Mouse (Mus musculus): ENCODE results near the gene Gm5244. TPM values are rescaled to one million over a fixed set of nuclear protein-coding genes. Genes with fewer than 3 reads are reported as not detected.

The Gm5244 gene
- polyA plus RNA-seq, 1 experiment: 12.2 TPM

- Histone ChIP-seq H3K9ac (ENCODE audit: low read depth, poor library complexity, severe bottlenecking) (no peak overlapping the region), H3K4me1 (ENCODE audit: control insufficient read depth, insufficient read depth, low read length) (no peaks in the 10 kb centered on the region), H3K36me3 (ENCODE audit: control insufficient read depth, insufficient read depth, low read length, poor library complexity, severe bottlenecking) (no peaks in the 10 kb centered on the region), H3K27ac (ENCODE audit: insufficient read depth, low read length) (no peak overlapping the region), H3K4me3 (ENCODE audit: low read depth, low read length) (no peak overlapping the region), H3K27me3 (ENCODE audit: control insufficient read depth, insufficient read depth, low read length, poor library complexity, severe bottlenecking) (no peaks in the 10 kb centered on the region), H3K9me3 (replicated peaks; ENCODE audit: control insufficient read depth, insufficient read depth, low read length, poor library complexity, severe bottlenecking) (no peaks in the 10 kb centered on the region)
- TF ChIP-seq POLR2A (IDR thresholded peaks at IDR 0.05; ENCODE audit: insufficient read depth, low read length): no peak
- TF ChIP-seq EP300 (IDR thresholded peaks at IDR 0.05; ENCODE audit: insufficient read depth, low read depth, low read length): no peak
- no peak for TF ChIP-seq CTCF (IDR thresholded peaks at IDR 0.05; ENCODE audit: low read depth, low read length)
Measured at GRCm38 (mm10) chr19:12802830-12803229, 43.7 kb upstream of the Gm5244 start.

- Histone ChIP-seq H3K4me3 (ENCODE audit: low read depth, low read length) (no peak overlapping the region), H3K9me3 (replicated peaks; ENCODE audit: control insufficient read depth, insufficient read depth, low read length, poor library complexity, severe bottlenecking) (no peaks in the 10 kb centered on the region), H3K27me3 (ENCODE audit: control insufficient read depth, insufficient read depth, low read length, poor library complexity, severe bottlenecking) (no peaks in the 10 kb centered on the region), H3K36me3 (ENCODE audit: control insufficient read depth, insufficient read depth, low read length, poor library complexity, severe bottlenecking) (no peaks in the 10 kb centered on the region), H3K9ac (ENCODE audit: low read depth, poor library complexity, severe bottlenecking) (no peak overlapping the region), H3K27ac (ENCODE audit: insufficient read depth, low read length) (no peak overlapping the region), H3K4me1 (ENCODE audit: control insufficient read depth, insufficient read depth, low read length) (no peaks in the 10 kb centered on the region)
- no peak for TF ChIP-seq EP300 (IDR thresholded peaks at IDR 0.05; ENCODE audit: insufficient read depth, low read depth, low read length)
- TF ChIP-seq POLR2A (IDR thresholded peaks at IDR 0.05; ENCODE audit: insufficient read depth, low read length): no peak
- TF ChIP-seq CTCF (IDR thresholded peaks at IDR 0.05; ENCODE audit: low read depth, low read length): no peak
Measured at GRCm38 (mm10) chr19:12804237-12804636, 42.2 kb upstream of the Gm5244 start.

- no peak overlapping the region for H3K9ac ChIP-seq (ENCODE audit: low read depth, poor library complexity, severe bottlenecking)
- TF ChIP-seq EP300 (IDR thresholded peaks at IDR 0.05; ENCODE audit: insufficient read depth, low read depth, low read length) (no peak), POLR2A (IDR thresholded peaks at IDR 0.05; ENCODE audit: insufficient read depth, low read length) (no peak), CTCF (IDR thresholded peaks at IDR 0.05; ENCODE audit: low read depth, low read length) (no peak)
- no peak overlapping the region for H3K4me3 ChIP-seq (ENCODE audit: low read depth, low read length)
- no peak overlapping the region for H3K27ac ChIP-seq (ENCODE audit: insufficient read depth, low read length)
- H3K27me3 ChIP-seq (ENCODE audit: control insufficient read depth, insufficient read depth, low read length, poor library complexity, severe bottlenecking): no peaks in the 10 kb centered on the region
- H3K36me3 ChIP-seq (ENCODE audit: control insufficient read depth, insufficient read depth, low read length, poor library complexity, severe bottlenecking): no peaks in the 10 kb centered on the region
- H3K9me3 ChIP-seq (replicated peaks; ENCODE audit: control insufficient read depth, insufficient read depth, low read length, poor library complexity, severe bottlenecking): no peaks in the 10 kb centered on the region
- H3K4me1 ChIP-seq (ENCODE audit: control insufficient read depth, insufficient read depth, low read length): no peaks in the 10 kb centered on the region
Measured at GRCm38 (mm10) chr19:12805730-12806129, 40.8 kb upstream of the Gm5244 start.

GRCm38 (mm10) chr19:12806214-12806613, 40.3 kb upstream of the Gm5244 start:
- H3K4me3 ChIP-seq (ENCODE audit: low read depth, low read length): no peak overlapping the region
- no peaks in the 10 kb centered on the region for H3K9me3 ChIP-seq (replicated peaks; ENCODE audit: control insufficient read depth, insufficient read depth, low read length, poor library complexity, severe bottlenecking)
- no peak overlapping the region for H3K27ac ChIP-seq (ENCODE audit: insufficient read depth, low read length)
- no peak for TF ChIP-seq EP300 (IDR thresholded peaks at IDR 0.05; ENCODE audit: insufficient read depth, low read depth, low read length)
- no peak for TF ChIP-seq CTCF (IDR thresholded peaks at IDR 0.05; ENCODE audit: low read depth, low read length)
- TF ChIP-seq POLR2A (IDR thresholded peaks at IDR 0.05; ENCODE audit: insufficient read depth, low read length): no peak
- H3K4me1 ChIP-seq (ENCODE audit: control insufficient read depth, insufficient read depth, low read length): no peaks in the 10 kb centered on the region
- no peak overlapping the region for H3K9ac ChIP-seq (ENCODE audit: low read depth, poor library complexity, severe bottlenecking)
- no peaks in the 10 kb centered on the region for H3K36me3 ChIP-seq (ENCODE audit: control insufficient read depth, insufficient read depth, low read length, poor library complexity, severe bottlenecking)
- H3K27me3 ChIP-seq (ENCODE audit: control insufficient read depth, insufficient read depth, low read length, poor library complexity, severe bottlenecking): no peaks in the 10 kb centered on the region

- Histone ChIP-seq H3K4me3 (ENCODE audit: low read depth, low read length) (no peak overlapping the region), H3K36me3 (ENCODE audit: control insufficient read depth, insufficient read depth, low read length, poor library complexity, severe bottlenecking) (no peaks in the 10 kb centered on the region), H3K4me1 (ENCODE audit: control insufficient read depth, insufficient read depth, low read length) (no peaks in the 10 kb centered on the region), H3K9ac (ENCODE audit: low read depth, poor library complexity, severe bottlenecking) (no peak overlapping the region), H3K9me3 (replicated peaks; ENCODE audit: control insufficient read depth, insufficient read depth, low read length, poor library complexity, severe bottlenecking) (no peaks in the 10 kb centered on the region), H3K27me3 (ENCODE audit: control insufficient read depth, insufficient read depth, low read length, poor library complexity, severe bottlenecking) (no peaks in the 10 kb centered on the region), H3K27ac (ENCODE audit: insufficient read depth, low read length) (no peak overlapping the region)
- TF ChIP-seq POLR2A (IDR thresholded peaks at IDR 0.05; ENCODE audit: insufficient read depth, low read length) (no peak), EP300 (IDR thresholded peaks at IDR 0.05; ENCODE audit: insufficient read depth, low read depth, low read length) (no peak), CTCF (IDR thresholded peaks at IDR 0.05; ENCODE audit: low read depth, low read length) (no peak)
Measured at GRCm38 (mm10) chr19:12812644-12813364, 33.7 kb upstream of the Gm5244 start.

GRCm38 (mm10) chr19:12813883-12814282, 32.6 kb upstream of the Gm5244 start:
- TF ChIP-seq CTCF (IDR thresholded peaks at IDR 0.05; ENCODE audit: low read depth, low read length) (no peak), EP300 (IDR thresholded peaks at IDR 0.05; ENCODE audit: insufficient read depth, low read depth, low read length) (no peak), POLR2A (IDR thresholded peaks at IDR 0.05; ENCODE audit: insufficient read depth, low read length) (no peak)
- no peaks in the 10 kb centered on the region for H3K27me3 ChIP-seq (ENCODE audit: control insufficient read depth, insufficient read depth, low read length, poor library complexity, severe bottlenecking)
- no peaks in the 10 kb centered on the region for H3K9me3 ChIP-seq (replicated peaks; ENCODE audit: control insufficient read depth, insufficient read depth, low read length, poor library complexity, severe bottlenecking)

More at GRCm38 (mm10) chr19:12813883-12814282, 32.6 kb upstream of the Gm5244 start:
- Histone ChIP-seq H3K9ac (ENCODE audit: low read depth, poor library complexity, severe bottlenecking) (no peak overlapping the region), H3K36me3 (ENCODE audit: control insufficient read depth, insufficient read depth, low read length, poor library complexity, severe bottlenecking) (no peaks in the 10 kb centered on the region), H3K4me1 (ENCODE audit: control insufficient read depth, insufficient read depth, low read length) (no peaks in the 10 kb centered on the region), H3K27ac (ENCODE audit: insufficient read depth, low read length) (no peak overlapping the region), H3K4me3 (ENCODE audit: low read depth, low read length) (no peak overlapping the region)

Measured in ES-Bruce4 (cell line).